Mouse (Mus musculus): Measurements from ENCODE around the gene Hpdl.

The Hpdl gene

GRCm38 (mm10) chr4:116799901-116800300, 21.6 kb downstream of the Hpdl start:
- DNase-seq (ENCODE audit: low spot score) = no peak

GRCm38 (mm10) chr4:116796442-116797110, 24.9 kb downstream of the Hpdl start:
- DNase-seq (ENCODE audit: low spot score) = peak; percentile 22

GRCm38 (mm10) chr4:116794273-116794672, 27.2 kb downstream of the Hpdl start:
- peak; percentile 55 for DNase-seq (ENCODE audit: low spot score)

- DNase-seq (ENCODE audit: low spot score) = no peak
Measured at GRCm38 (mm10) chr4:116792453-116792852, 29.1 kb downstream of the Hpdl start.

GRCm38 (mm10) chr4:116788956-116789355, 32.6 kb downstream of the Hpdl start:
- peak; percentile 89 for DNase-seq (ENCODE audit: low spot score)

- peak; percentile 46 for DNase-seq (ENCODE audit: low spot score)
Measured at GRCm38 (mm10) chr4:116787985-116788760, 33.3 kb downstream of the Hpdl start.

GRCm38 (mm10) chr4:116786587-116786986, 34.9 kb downstream of the Hpdl start:
- DNase-seq (ENCODE audit: low spot score) = no peak

- no peak for DNase-seq (ENCODE audit: low spot score)
Measured at GRCm38 (mm10) chr4:116782171-116782570, 39.3 kb downstream of the Hpdl start.

- no peak for DNase-seq (ENCODE audit: low spot score)
Measured at GRCm38 (mm10) chr4:116781366-116781765, 40.1 kb downstream of the Hpdl start.

- no peak for DNase-seq (ENCODE audit: low spot score)
Measured at GRCm38 (mm10) chr4:116780541-116780940, 41.0 kb downstream of the Hpdl start.

- DNase-seq (ENCODE audit: low spot score) = no peak
Measured at GRCm38 (mm10) chr4:116777079-116777478, 44.4 kb downstream of the Hpdl start.

GRCm38 (mm10) chr4:116776391-116776790, 45.1 kb downstream of the Hpdl start:
- no peak for DNase-seq (ENCODE audit: low spot score)
